Mouse (Mus musculus): ENCODE results near the gene Adgrb3.

- no peak for TF ChIP-seq POLR2A (IDR thresholded peaks at IDR 0.05; ENCODE audit: low read depth, low read length)
- TF ChIP-seq CTCF (conservative IDR thresholded peaks at IDR 0.05; ENCODE audit: insufficient read depth, insufficient read length, low read depth, low read length): no peak
Observed at GRCm38 (mm10) chr1:25082377-25082776, 747.1 kb downstream of the Adgrb3 start.

Data from kidney, adult 2 months (tissue).